Mouse (Mus musculus) gastrocnemius, adult 2 months (tissue): ENCODE data around the gene Ppp1r15b. TPM values are rescaled to one million over a fixed set of nuclear protein-coding genes. Genes with fewer than 3 reads are reported as not detected.
A peak's percentile ranks its signal among the peaks of the same experiment; 100 is the strongest.

ENCODE experiments used
- DNase-seq: peaks from one replicate; pipeline ENCODE4 v3.0.0; 2022
- H3K27ac ChIP-seq: fragments of 200-600 bp; 2 replicates; pipeline ENCODE4 v1.8.1; 2022; ENCODE audit warnings: mild to moderate bottlenecking
- H3K4me3 ChIP-seq: fragments of 200-600 bp; 2 replicates; pipeline ENCODE4 v1.8.1; 2022; ENCODE audit warnings: mild to moderate bottlenecking, moderate library complexity
- CTCF ChIP-seq: fragments of 200-600 bp; IDR thresholded peaks from 2 replicates; pipeline ENCODE4 v1.8.1; 2022; ENCODE audit warnings: antibody characterized with exemption, mild to moderate bottlenecking, moderate library complexity
- intact Hi-C: fragments of 180-260 bp; cut with DNase I; formaldehyde crosslinking; loops from one replicate; pipeline ENCODE4 v1.15.1; 2025
- total RNA-seq, 2 experiments: library from RNA; stranded (reverse); gene quantifications; 2 replicates each; pipeline ENCODE4 v1.2.3; 2021

Ppp1r15b gene
- total RNA-seq, 2 experiments from 2014 or later: 16.4 to 18.6 TPM

GRCm38 (mm10) chr1:133188719-133189118 lies 57.8 kb downstream of the Ppp1r15b start:
- peak overlapping the region; percentile 90 for H3K27ac ChIP-seq
- peak; percentile 29 for DNase-seq
- intact Hi-C loops: no loop called here
- H3K4me3 ChIP-seq: peak overlapping the region; percentile 45
- TF ChIP-seq CTCF: no peak

Other genes with a start within 250 kb of the Ppp1r15b start
- gene Mdm4, start 100.6 kb upstream of the Ppp1r15b start, total RNA-seq: 10 to 100 TPM; 26.3 to 32.4 TPM
- gene Pik3c2b, start 85.5 kb upstream of the Ppp1r15b start, total RNA-seq: 10 to 100 TPM in 1 of 2 experiments, 1 to 10 TPM in 1; 9.8 to 11.0 TPM
- 10 to 100 TPM in 1 of 2 experiments, 1 to 10 TPM in 1; 7.4 to 12.5 TPM for gene Plekha6, start 33.1 kb downstream of the Ppp1r15b start, total RNA-seq
- not detected for gene Golt1a, start 178.7 kb downstream of the Ppp1r15b start, total RNA-seq
- not detected for gene Kiss1, start 190.7 kb downstream of the Ppp1r15b start, total RNA-seq
- under 1 TPM in 1 of 2 experiments, not detected in 1; 0.15 TPM for gene Ren1, start 219.4 kb downstream of the Ppp1r15b start, total RNA-seq
- under 1 TPM; 0.10 to 0.20 TPM for gene Etnk2, start 232.4 kb downstream of the Ppp1r15b start, total RNA-seq